Mouse (Mus musculus) forebrain, postnatal 0 days (tissue): ENCODE data around the gene Cdc25b. TPM values are rescaled to one million over a fixed set of nuclear protein-coding genes. Genes with fewer than 3 reads are reported as not detected.
A peak's percentile ranks its signal among the peaks of the same experiment; 100 is the strongest.

Experiments used
- ATAC-seq: fragments of 200-750 bp; cut with Nextera tagmentation; 2 replicates; pipeline ENCODE4 v1.8.0; 2017; ENCODE audit warnings: mild to moderate bottlenecking, moderate library complexity
- DNase-seq: peaks from one replicate; pipeline ENCODE4 v3.0.0-alpha.2; 2015
- H3K27ac ChIP-seq: fragments of 300-500 bp; sonication (generic); 2 replicates; pipeline ENCODE4 v1.5.1; 2014; ENCODE audit warnings: low read depth, mild to moderate bottlenecking, antibody characterized with exemption, low read length, moderate library complexity, mixed read lengths
- H3K27me3 ChIP-seq: fragments of 300-500 bp; sonication (generic); 2 replicates; pipeline ENCODE4 v1.6.1; 2014; ENCODE audit warnings: mild to moderate bottlenecking, low read length, mixed read lengths; ENCODE audit not compliant: insufficient read depth
- H3K36me3 ChIP-seq: fragments of 300-500 bp; sonication (generic); 2 replicates; pipeline ENCODE4 v1.6.1; 2014; ENCODE audit warnings: mild to moderate bottlenecking, moderate library complexity; ENCODE audit not compliant: insufficient read depth
- H3K4me1 ChIP-seq: fragments of 300-500 bp; sonication (generic); 2 replicates; pipeline ENCODE4 v1.6.1; 2014; ENCODE audit warnings: antibody characterized with exemption; ENCODE audit not compliant: insufficient read depth
- H3K4me2 ChIP-seq: fragments of 300-500 bp; sonication (generic); 2 replicates; pipeline ENCODE4 v1.6.1; 2014; ENCODE audit warnings: low read depth, mild to moderate bottlenecking, moderate library complexity
- H3K4me3 ChIP-seq: fragments of 300-500 bp; sonication (generic); 2 replicates; pipeline ENCODE4 v1.5.1; 2014; ENCODE audit warnings: low read depth, low read length, mixed read lengths
- H3K9ac ChIP-seq: fragments of 300-500 bp; sonication (generic); 2 replicates; pipeline ENCODE4 v1.6.1; 2014; ENCODE audit warnings: mild to moderate bottlenecking
- H3K9me3 ChIP-seq: fragments of 300-500 bp; sonication (generic); 2 replicates; pipeline ENCODE4 v1.6.1; 2016; ENCODE audit warnings: low read length
- CTCF ChIP-seq: sonication (generic); IDR thresholded peaks from 2 replicates; pipeline ENCODE4 v1.5.1; 2016; ENCODE audit warnings: antibody characterized with exemption, control low read depth, low read depth
- WGBS: fragments of 180-500 bp; shearing (Covaris S2); extraction: QIAGEN DNeasy Blood & Tissue Kit; methylation state at CpG from one replicate; pipeline ENCODE4 v1.1.7; 2014; 5-methylcytosine and 5-hydroxymethylcytosine counted together
- polyA plus RNA-seq: library from polyadenylated mRNA; unstranded; fragments of >200 nt; fragmentation: Nextera tagmentation; extraction: Ambion mirVana; gene quantifications from 2 replicates; pipeline ENCODE4 v1.2.1, GENCODE M21; 2015
- total RNA-seq: library from RNA; depleted of rRNA; stranded (reverse); fragments of >200 nt; gene quantifications from 2 replicates; pipeline ENCODE4 v1.2.3, GENCODE M21; 2014

Cdc25b gene
- total and polyA plus RNA-seq, 2 experiments from 2014 or later, result 11.7 to 15.2 TPM

DNA sequence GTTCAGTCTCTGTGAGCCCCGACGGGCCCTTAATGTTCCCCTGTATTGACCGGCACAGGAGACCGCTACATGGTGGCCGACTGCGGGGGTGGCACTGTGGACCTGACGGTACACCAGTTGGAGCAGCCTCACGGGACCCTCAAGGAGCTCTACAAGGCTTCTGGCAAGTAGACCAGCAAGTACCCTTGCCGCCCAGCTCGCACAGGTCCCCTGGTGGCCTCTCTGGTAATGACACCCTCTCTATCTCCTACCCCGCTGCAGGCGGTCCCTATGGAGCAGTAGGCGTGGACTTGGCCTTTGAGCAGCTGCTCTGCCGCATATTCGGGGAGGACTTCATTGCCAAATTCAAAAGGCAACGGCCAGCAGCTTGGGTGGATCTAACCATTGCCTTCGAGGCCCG, 44.2 kb upstream of the Cdc25b start:
- no peak overlapping the region for H3K4me2 ChIP-seq
- H3K9me3 ChIP-seq, result no peaks in the 10 kb centered on the region
- ATAC-seq (peak; percentile 38; the same call in 1 of the 2 replicates), DNase-seq (peak; percentile 26)
- no peak overlapping the region for H3K27ac ChIP-seq
- WGBS, result 39% methylated on average over 18 of the region's 18 CpGs
- no peak overlapping the region for H3K4me3 ChIP-seq
- no peaks in the 10 kb centered on the region for H3K27me3 ChIP-seq
- H3K36me3 ChIP-seq, result peaks cover 39% of the 10 kb centered on the region
- TF ChIP-seq CTCF, result peak; percentile 67
- no peaks in the 10 kb centered on the region for H3K4me1 ChIP-seq
- no peak overlapping the region for H3K9ac ChIP-seq

DNA sequence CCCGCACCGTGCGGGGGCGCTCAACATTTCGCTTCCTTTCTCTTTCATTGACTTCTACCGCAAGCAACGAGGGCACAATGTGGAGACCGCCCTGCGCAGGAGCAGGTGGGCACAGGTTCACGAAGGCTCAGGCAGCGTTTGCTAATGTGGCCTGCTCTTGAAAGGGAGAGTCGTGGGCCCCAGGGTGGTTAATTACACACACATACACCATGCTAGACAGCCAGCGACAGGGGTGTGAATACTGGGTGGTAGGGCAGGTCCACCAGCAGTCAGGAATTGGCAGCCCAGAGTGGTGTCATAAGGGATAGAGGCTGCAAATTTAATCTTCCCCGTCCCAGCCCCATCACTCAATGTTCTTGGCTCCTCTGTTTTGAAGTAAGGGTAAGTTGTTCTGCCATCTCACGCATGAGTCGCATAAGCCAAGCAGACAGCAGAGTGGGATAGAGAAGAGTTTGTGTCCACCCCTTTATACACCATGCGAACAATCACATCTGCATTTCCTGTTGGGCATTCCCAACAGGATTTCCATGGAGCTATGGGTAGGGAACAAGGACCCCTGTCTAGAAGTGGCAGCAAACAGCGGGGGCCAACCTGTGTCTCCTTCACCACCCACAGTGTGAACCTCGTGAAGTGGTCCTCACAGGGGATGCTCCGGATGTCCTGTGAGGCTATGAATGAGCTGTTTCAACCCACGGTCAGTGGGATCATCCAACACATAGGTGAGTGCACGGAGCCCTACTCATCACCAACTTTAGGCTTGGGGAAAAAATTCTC, 43.6 kb upstream of the Cdc25b start:
- Histone ChIP-seq H3K36me3 (peaks cover 45% of the 10 kb centered on the region), H3K4me2 (no peak overlapping the region), H3K9ac (no peak overlapping the region), H3K27me3 (no peaks in the 10 kb centered on the region), H3K27ac (no peak overlapping the region), H3K4me1 (no peaks in the 10 kb centered on the region), H3K4me3 (no peak overlapping the region), H3K9me3 (no peaks in the 10 kb centered on the region)
- DNase-seq (no peak), ATAC-seq (no peak)
- 65% methylated on average over 22 of the region's 22 CpGs for WGBS
- no peak for TF ChIP-seq CTCF

DNA sequence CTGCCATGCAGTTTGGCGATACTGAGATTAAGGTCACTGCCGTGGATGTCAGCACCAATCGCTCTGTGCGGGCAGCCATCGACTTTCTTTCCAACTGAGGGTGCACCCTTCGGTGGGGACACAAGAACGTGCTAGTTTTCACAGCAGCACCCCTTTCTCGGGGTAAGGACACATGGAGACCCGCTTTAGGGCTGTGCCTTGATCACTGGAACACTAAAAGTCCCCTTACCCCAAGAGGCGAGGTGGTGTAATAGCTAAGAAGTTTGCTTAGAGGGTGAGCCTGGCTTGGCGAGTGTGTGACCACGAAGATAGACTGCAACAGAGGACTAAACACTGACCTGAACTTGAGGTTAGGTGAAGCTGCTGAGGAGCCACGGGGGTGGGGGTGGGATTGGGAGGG, 41.6 kb upstream of the Cdc25b start:
- Histone ChIP-seq H3K27ac (no peak overlapping the region), H3K9ac (no peak overlapping the region), H3K9me3 (no peaks in the 10 kb centered on the region), H3K4me2 (no peak overlapping the region), H3K4me1 (no peaks in the 10 kb centered on the region), H3K4me3 (no peak overlapping the region), H3K36me3 (peaks cover 62% of the 10 kb centered on the region), H3K27me3 (no peaks in the 10 kb centered on the region)
- no peak for TF ChIP-seq CTCF
- DNase-seq (no peak), ATAC-seq (no peak)
- 79% methylated on average over 13 of the region's 13 CpGs for WGBS

DNA sequence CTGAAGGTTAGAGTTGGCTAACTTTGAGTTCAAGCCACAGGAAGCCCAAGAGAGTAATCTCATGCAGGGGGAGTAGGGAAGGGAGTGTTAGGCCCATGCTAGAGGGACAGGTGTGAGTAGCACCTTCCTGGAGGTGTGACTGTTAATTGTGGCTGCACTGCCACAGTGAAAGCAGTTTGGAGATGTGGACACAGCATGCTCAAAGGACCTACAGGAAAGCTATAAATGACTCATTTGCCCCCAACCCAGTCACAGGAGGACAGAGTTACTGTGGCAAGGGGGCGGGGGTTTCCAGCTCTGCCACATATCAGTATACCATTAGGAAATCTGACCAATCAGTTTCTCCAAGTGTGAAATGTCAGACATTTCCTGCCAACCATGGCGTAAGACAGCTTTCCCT, 41.2 kb upstream of the Cdc25b start:
- H3K4me3 ChIP-seq, result no peak overlapping the region
- DNase-seq (no peak), ATAC-seq (no peak)
- H3K9ac ChIP-seq, result no peak overlapping the region
- TF ChIP-seq CTCF, result no peak
- WGBS, result 94% methylated on average over 2 of the region's 2 CpGs
- H3K27me3 ChIP-seq, result no peaks in the 10 kb centered on the region
- no peak overlapping the region for H3K27ac ChIP-seq
- peaks cover 66% of the 10 kb centered on the region for H3K36me3 ChIP-seq
- no peak overlapping the region for H3K4me2 ChIP-seq
- no peaks in the 10 kb centered on the region for H3K9me3 ChIP-seq
- H3K4me1 ChIP-seq, result no peaks in the 10 kb centered on the region

DNA sequence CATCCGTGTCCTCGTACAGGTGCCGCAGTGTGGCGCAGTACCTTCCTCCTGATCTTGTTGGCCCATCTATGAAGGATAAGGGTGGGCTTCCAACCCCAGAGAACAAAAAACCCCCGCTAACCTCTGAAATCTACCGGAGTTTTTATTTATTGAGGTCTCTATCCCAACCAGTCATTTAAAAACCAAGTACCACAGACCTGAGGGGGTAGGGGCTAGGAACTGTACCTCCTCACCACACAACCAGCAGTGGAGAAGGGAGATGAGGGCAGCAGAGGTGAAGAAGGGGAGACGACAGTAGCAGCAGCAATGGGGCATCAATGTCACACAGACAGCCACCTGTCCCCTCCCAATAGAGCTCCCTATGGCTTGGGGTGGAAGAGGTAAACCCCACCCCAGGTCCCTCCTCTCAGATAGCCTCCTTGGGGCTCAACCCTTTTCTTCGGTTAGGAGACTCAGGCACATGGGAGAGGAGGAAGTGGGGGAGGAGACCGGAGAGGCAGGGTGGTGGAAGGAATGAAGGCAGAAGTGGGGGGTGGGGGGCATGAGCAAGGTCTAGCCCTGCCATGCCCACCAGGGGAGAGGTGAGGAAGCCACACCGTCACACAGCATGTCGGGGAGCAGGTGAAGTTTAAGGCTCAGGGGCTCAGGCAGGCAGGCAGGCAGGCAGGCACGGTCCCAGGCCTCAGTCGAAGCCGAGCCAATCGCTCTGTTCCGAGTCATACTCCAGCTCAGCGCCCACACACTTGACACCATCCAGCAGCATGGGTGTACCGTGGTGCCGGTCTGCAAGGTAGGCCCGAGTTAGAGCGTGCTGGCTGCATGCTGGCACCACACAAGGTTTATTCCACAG, 40.3 kb upstream of the Cdc25b start:
- ATAC-seq (no peak), DNase-seq (no peak)
- H3K4me2 ChIP-seq, result no peak overlapping the region
- no peak for TF ChIP-seq CTCF
- H3K4me3 ChIP-seq, result no peak overlapping the region
- no peak overlapping the region for H3K27ac ChIP-seq
- H3K9me3 ChIP-seq, result no peaks in the 10 kb centered on the region
- no peaks in the 10 kb centered on the region for H3K27me3 ChIP-seq
- 93% methylated on average over 21 of the region's 21 CpGs for WGBS
- no peak overlapping the region for H3K9ac ChIP-seq
- no peaks in the 10 kb centered on the region for H3K4me1 ChIP-seq
- H3K36me3 ChIP-seq, result peaks cover 75% of the 10 kb centered on the region

DNA sequence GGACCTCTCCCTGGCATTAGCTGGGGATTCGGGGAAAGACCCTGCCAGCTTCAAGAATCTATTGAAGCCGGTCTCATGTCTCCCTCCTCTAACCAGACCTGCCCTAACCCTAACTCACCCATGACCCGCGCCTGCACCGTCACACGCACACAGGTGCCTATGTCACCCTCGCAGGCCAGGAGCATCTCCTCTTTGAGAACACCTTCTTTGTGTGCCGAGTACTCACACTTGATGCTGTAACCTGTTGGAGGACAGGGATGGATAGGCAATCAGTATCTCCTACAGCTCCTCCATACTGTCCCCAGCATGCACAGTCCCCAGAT, 39.7 kb upstream of the Cdc25b start:
- ATAC-seq (no peak), DNase-seq (no peak)
- Histone ChIP-seq H3K4me2 (no peak overlapping the region), H3K9ac (no peak overlapping the region), H3K4me3 (no peak overlapping the region), H3K36me3 (peaks cover 79% of the 10 kb centered on the region), H3K27me3 (no peaks in the 10 kb centered on the region), H3K9me3 (no peaks in the 10 kb centered on the region), H3K4me1 (no peaks in the 10 kb centered on the region), H3K27ac (no peak overlapping the region)
- WGBS, result 96% methylated on average over 8 of the region's 8 CpGs
- TF ChIP-seq CTCF, result no peak
